Mouse (Mus musculus) kidney, adult 2 months (tissue): ENCODE measurements around the gene Isyna1. TPM values are rescaled to one million over a fixed set of nuclear protein-coding genes. Genes with fewer than 3 reads are reported as not detected.

Source experiments
- DNase-seq: peaks from one replicate; pipeline ENCODE4 v3.0.0; 2021
- H3K27ac ChIP-seq: fragments of 200-500 bp; 2 replicates; pipeline ENCODE4 v1.5.1; 2012; ENCODE audit warnings: low read depth, low read length, control low read depth, inconsistent platforms; ENCODE audit not compliant: insufficient read depth
- H3K27me3 ChIP-seq: fragments of 200-500 bp; replicated peaks from 2 replicates; pipeline ENCODE4 v1.6.1; 2012; ENCODE audit warnings: mild to moderate bottlenecking, moderate library complexity, low read length, inconsistent platforms; ENCODE audit not compliant: control insufficient read depth, insufficient read depth
- H3K36me3 ChIP-seq: fragments of 200-500 bp; 2 replicates; pipeline ENCODE4 v1.6.1; 2012; ENCODE audit warnings: mild to moderate bottlenecking, moderate library complexity, low read length, inconsistent platforms; ENCODE audit not compliant: control insufficient read depth, insufficient read depth
- H3K4me1 ChIP-seq: fragments of 200-500 bp; 2 replicates; pipeline ENCODE4 v1.6.1; 2011; ENCODE audit warnings: low read length; ENCODE audit not compliant: control insufficient read depth, insufficient read depth
- H3K4me3 ChIP-seq: fragments of 200-500 bp; 2 replicates; pipeline ENCODE4 v1.5.1; 2011; ENCODE audit warnings: mild to moderate bottlenecking, low read depth, low read length, control low read depth; ENCODE audit not compliant: insufficient read depth
- CTCF ChIP-seq: fragments of 200-500 bp; conservative IDR thresholded peaks from 2 replicates; pipeline ENCODE4 v1.5.1; 2011; ENCODE audit warnings: low read depth, mild to moderate bottlenecking, control low read depth, low read length, moderate library complexity, mixed read lengths; ENCODE audit not compliant: insufficient read depth, insufficient read length
- POLR2A ChIP-seq: fragments of 200-500 bp; IDR thresholded peaks from one replicate; pipeline ENCODE4 v1.6.1; 2011; ENCODE audit warnings: low read depth, low read length, control low read depth
- polyA plus RNA-seq: library from polyadenylated mRNA; depleted of rRNA; stranded (reverse); fragments of >200 nt; gene quantifications from 2 replicates; pipeline ENCODE4 v1.2.3, GENCODE M21; 2012; rRNA removed

The Isyna1 gene
- polyA plus RNA-seq, 1 experiment = 127 TPM

- DNase-seq = peak; percentile 46
- Histone ChIP-seq H3K27ac (no peak overlapping the region), H3K36me3 (peaks cover 3% of the 10 kb centered on the region), H3K4me1 (peaks cover 45% of the 10 kb centered on the region), H3K4me3 (no peak overlapping the region), H3K27me3 (no peaks in the 10 kb centered on the region)
- TF ChIP-seq POLR2A (no peak), CTCF (no peak)
Measured at GRCm38 (mm10) chr8:70646775-70647174, 52.6 kb downstream of the Isyna1 start.

Other genes starting within 250 kb of the Isyna1 start
- gene Upf1, start 241.1 kb upstream of the Isyna1 start, polyA plus RNA-seq = 25.8 and 27.4 TPM in 2 replicates
- 1.6 and 2.8 TPM in 2 replicates for gene Comp, start 220.8 kb upstream of the Isyna1 start, polyA plus RNA-seq
- gene Crtc1, start 154.8 kb upstream of the Isyna1 start, polyA plus RNA-seq = 16.8 and 18.1 TPM in 2 replicates
- gene Klhl26, start 117.4 kb upstream of the Isyna1 start, polyA plus RNA-seq = 20.2 and 29.7 TPM in 2 replicates
- 0.20 and 0.44 TPM in 2 replicates for gene Tmem59l, start 107.0 kb upstream of the Isyna1 start, polyA plus RNA-seq
- gene Crlf1, start 101.2 kb upstream of the Isyna1 start, polyA plus RNA-seq = 2.6 TPM in 2 replicates
- 161 and 177 TPM in 2 replicates for gene Rex1bd, start 87.6 kb upstream of the Isyna1 start, polyA plus RNA-seq
- gene Uba52, start 83.6 kb upstream of the Isyna1 start, polyA plus RNA-seq = 620 and 835 TPM in 2 replicates
- gene Fkbp8, start 66.6 kb upstream of the Isyna1 start, polyA plus RNA-seq = 320 and 410 TPM in 2 replicates
- gene Kxd1, start 66.4 kb upstream of the Isyna1 start, polyA plus RNA-seq = 151 TPM in 2 replicates
- gene Ell, start 54.9 kb upstream of the Isyna1 start, polyA plus RNA-seq = 16.4 and 18.1 TPM in 2 replicates
- gene Ssbp4, start 14.5 kb downstream of the Isyna1 start, polyA plus RNA-seq = 84.9 and 123 TPM in 2 replicates
- 3.2 and 3.5 TPM in 2 replicates for gene Lrrc25, start 21.8 kb downstream of the Isyna1 start, polyA plus RNA-seq
- 11.2 and 17.8 TPM in 2 replicates for gene Gdf15, start 38.1 kb downstream of the Isyna1 start, polyA plus RNA-seq
- 296 TPM in 2 replicates for gene Pgpep1, start 66.0 kb downstream of the Isyna1 start, polyA plus RNA-seq
- 106 and 120 TPM in 2 replicates for gene Lsm4, start 78.9 kb downstream of the Isyna1 start, polyA plus RNA-seq
- 158 and 201 TPM in 2 replicates for gene Jund, start 104.6 kb downstream of the Isyna1 start, polyA plus RNA-seq
- 0.03 and 0.12 TPM in 2 replicates for gene Iqcn, start 109.1 kb downstream of the Isyna1 start, polyA plus RNA-seq
- gene Gm3336, start 124.2 kb downstream of the Isyna1 start, polyA plus RNA-seq = 0.61 and 0.99 TPM in 2 replicates
- 81.6 and 113 TPM in 2 replicates for gene Pde4c, start 129.3 kb downstream of the Isyna1 start, polyA plus RNA-seq
- 29.7 and 31.1 TPM in 2 replicates for gene Rab3a, start 160.3 kb downstream of the Isyna1 start, polyA plus RNA-seq
- 73.4 and 96.3 TPM in 2 replicates for gene Mpv17l2, start 166.6 kb downstream of the Isyna1 start, polyA plus RNA-seq
- gene Pik3r2, start 182.3 kb downstream of the Isyna1 start, polyA plus RNA-seq = 60.5 and 94.7 TPM in 2 replicates
- gene Mast3, start 210.7 kb downstream of the Isyna1 start, polyA plus RNA-seq = 25.3 and 27.4 TPM in 2 replicates
- gene Il12rb1, start 214.1 kb downstream of the Isyna1 start, polyA plus RNA-seq = 0.42 and 0.48 TPM in 2 replicates
- 19.8 and 26.2 TPM in 2 replicates for gene Arrdc2, start 245.3 kb downstream of the Isyna1 start, polyA plus RNA-seq